Mouse (Mus musculus): ENCODE data around the gene Chaf1b. TPM values are rescaled to one million over a fixed set of nuclear protein-coding genes. Genes with fewer than 3 reads are reported as not detected.

The Chaf1b gene
- polyA plus RNA-seq, 1 experiment from 2014 or later: 53.8 TPM

DNA sequence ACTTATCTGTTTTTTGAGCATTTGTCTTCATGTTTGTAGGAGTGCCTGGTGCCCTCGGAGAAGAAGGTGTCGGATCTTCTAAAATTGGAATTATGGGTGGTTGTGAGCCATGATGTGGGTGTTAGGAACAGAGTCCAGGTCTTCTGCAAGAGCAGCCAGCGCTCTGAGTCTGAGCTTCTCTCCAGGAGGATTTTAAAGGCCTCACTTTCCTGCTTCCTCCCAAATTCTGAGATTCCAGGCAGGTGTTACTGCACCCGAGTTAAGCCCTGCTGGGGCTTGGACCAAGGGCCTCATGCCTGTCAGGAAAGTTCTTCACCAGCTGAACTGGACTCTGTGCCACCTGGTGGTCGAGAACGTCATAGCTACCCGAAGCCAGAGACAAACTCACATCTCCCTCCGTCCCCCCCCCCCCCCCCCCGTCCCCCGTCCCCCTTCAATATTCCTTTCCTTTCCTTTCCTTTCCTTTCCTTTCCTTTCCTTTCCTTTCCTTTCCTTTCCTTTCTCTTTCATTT is 31.7 kb downstream of the Chaf1b start:
- Histone ChIP-seq H3K4me3 (replicated peaks) (no peak overlapping the region), H3K36me3 (no peaks in the 10 kb centered on the region), H3K9me3 (no peaks in the 10 kb centered on the region), H3K27me3 (replicated peaks) (no peaks in the 10 kb centered on the region), H3K9ac (no peak overlapping the region), H3K4me2 (no peak overlapping the region), H3K4me1 (peaks cover 11% of the 10 kb centered on the region), H3K27ac (no peak overlapping the region)
- 29% methylated on average over 10 of the region's 10 CpGs for WGBS
- no peak for ATAC-seq (ENCODE audit: insufficient read depth, low FRiP score, low read depth)

DNA sequence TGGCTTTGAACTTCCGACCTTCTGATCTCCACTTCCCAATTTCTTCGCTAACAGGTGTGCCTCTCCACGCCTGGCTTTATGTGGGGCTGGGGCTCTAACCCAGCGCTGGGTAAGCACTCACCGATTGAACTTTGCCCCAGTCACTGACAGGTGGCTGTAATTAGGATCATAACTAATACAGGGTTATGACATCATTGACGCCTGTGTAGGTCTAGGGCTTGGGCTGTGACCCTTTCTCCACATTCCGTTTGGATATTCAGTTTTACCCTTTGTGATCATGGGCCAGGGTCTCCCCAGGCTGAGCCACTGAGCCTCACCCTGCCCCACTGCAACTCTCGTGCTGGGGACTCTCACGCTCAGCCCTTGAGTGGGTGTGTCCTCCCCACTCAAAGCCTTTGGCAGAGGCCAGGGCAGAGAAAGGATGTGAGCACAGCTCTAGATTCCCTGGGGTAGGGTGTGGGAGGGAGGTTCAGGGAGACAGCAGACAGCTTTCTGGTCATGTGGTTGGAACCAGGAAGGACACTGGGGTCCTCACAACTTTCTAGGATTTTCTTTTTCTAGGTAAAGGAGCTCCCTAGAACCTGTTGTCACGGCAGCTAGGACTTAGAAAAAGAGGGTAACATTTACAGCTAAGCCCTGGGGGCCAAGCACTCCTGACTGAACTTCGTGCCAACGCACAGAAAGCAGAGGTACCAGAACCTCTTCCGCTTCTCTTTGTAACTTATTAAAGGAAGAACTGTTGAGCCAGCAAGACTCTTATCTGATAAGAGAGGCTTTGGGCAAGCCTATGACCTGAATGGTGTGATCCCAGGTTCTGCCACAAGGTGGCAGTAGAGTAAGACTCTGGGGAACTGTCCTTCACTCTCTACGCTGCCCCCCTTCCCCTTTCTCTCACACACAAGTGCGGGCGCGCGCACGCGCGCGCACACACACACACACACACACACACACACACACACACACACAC is 34.3 kb downstream of the Chaf1b start:
- peaks cover 11% of the 10 kb centered on the region for H3K4me1 ChIP-seq
- H3K27me3 ChIP-seq (replicated peaks): no peaks in the 10 kb centered on the region
- WGBS: 28% methylated on average over 22 of the region's 22 CpGs
- peak overlapping the region; percentile 42; the same call in 1 of the 2 replicates for H3K4me2 ChIP-seq
- no peaks in the 10 kb centered on the region for H3K9me3 ChIP-seq
- H3K9ac ChIP-seq: no peak overlapping the region
- H3K36me3 ChIP-seq: no peaks in the 10 kb centered on the region
- no peak overlapping the region for H3K4me3 ChIP-seq (replicated peaks)
- ATAC-seq (ENCODE audit: insufficient read depth, low FRiP score, low read depth): peak; percentile 41; the same call in 1 of the 2 replicates
- peak overlapping the region; percentile 26; the same call in 1 of the 2 replicates for H3K27ac ChIP-seq

GRCm38 (mm10) chr16:93918679-93919060 is 35.0 kb downstream of the Chaf1b start:
- H3K4me2 ChIP-seq: peak overlapping the region; percentile 42; the same call in 1 of the 2 replicates
- no peak for ATAC-seq (ENCODE audit: insufficient read depth, low FRiP score, low read depth)
- peaks cover 9% of the 10 kb centered on the region for H3K4me1 ChIP-seq

DNA sequence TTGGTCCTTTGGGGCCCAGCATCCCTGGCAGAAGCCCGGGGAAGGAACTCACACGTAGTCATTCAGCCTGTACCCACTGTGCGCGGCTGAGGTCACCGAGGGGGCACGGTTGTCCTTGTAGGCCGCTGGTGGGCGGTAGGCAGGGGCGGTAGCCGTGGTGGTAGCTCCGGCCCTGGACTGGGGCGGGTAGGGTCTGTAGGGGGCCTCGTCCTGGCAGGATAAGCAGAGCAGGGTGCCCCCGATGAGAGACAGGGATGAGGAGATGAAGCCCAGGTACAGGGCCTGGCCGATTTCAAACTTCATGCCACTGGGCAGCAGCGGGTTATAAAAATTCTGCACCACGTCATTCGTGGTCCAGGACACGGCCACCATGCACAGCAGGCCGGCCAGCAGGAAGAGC is 35.5 kb downstream of the Chaf1b start:
- Histone ChIP-seq H3K9me3 (no peaks in the 10 kb centered on the region), H3K9ac (no peak overlapping the region), H3K4me3 (replicated peaks) (no peak overlapping the region), H3K4me1 (peaks cover 8% of the 10 kb centered on the region), H3K4me2 (no peak overlapping the region), H3K27me3 (replicated peaks) (no peaks in the 10 kb centered on the region), H3K27ac (no peak overlapping the region), H3K36me3 (no peaks in the 10 kb centered on the region)
- 76% methylated on average over 20 of the region's 20 CpGs for WGBS
- ATAC-seq (ENCODE audit: insufficient read depth, low FRiP score, low read depth): no peak

More at GRCm38 (mm10) chr16:93918679-93919060, 35.0 kb downstream of the Chaf1b start:
- no peaks in the 10 kb centered on the region for H3K9me3 ChIP-seq
- WGBS: 59% methylated on average over 8 of the region's 8 CpGs
- no peaks in the 10 kb centered on the region for H3K27me3 ChIP-seq (replicated peaks)
- H3K27ac ChIP-seq: no peak overlapping the region
- H3K36me3 ChIP-seq: no peaks in the 10 kb centered on the region
- H3K4me3 ChIP-seq (replicated peaks): no peak overlapping the region
- H3K9ac ChIP-seq: no peak overlapping the region

- H3K9ac ChIP-seq: no peak overlapping the region
- peaks cover 8% of the 10 kb centered on the region for H3K4me1 ChIP-seq
- H3K27ac ChIP-seq: no peak overlapping the region
- H3K27me3 ChIP-seq (replicated peaks): no peaks in the 10 kb centered on the region
- 79% methylated on average over 4 of the region's 4 CpGs for WGBS
- H3K36me3 ChIP-seq: no peaks in the 10 kb centered on the region
- no peak overlapping the region for H3K4me2 ChIP-seq
- no peak overlapping the region for H3K4me3 ChIP-seq (replicated peaks)
- ATAC-seq (ENCODE audit: insufficient read depth, low FRiP score, low read depth): no peak
- H3K9me3 ChIP-seq: no peaks in the 10 kb centered on the region
These were observed 37.0 kb downstream of the Chaf1b start for GRCm38 (mm10) chr16:93920673-93921072.

- Histone ChIP-seq H3K4me2 (no peak overlapping the region), H3K27me3 (replicated peaks) (no peaks in the 10 kb centered on the region), H3K4me1 (peaks cover 3% of the 10 kb centered on the region), H3K4me3 (replicated peaks) (no peak overlapping the region), H3K27ac (no peak overlapping the region), H3K9ac (no peak overlapping the region), H3K36me3 (no peaks in the 10 kb centered on the region), H3K9me3 (no peaks in the 10 kb centered on the region)
- no peak for ATAC-seq (ENCODE audit: insufficient read depth, low FRiP score, low read depth)
- 67% methylated on average over 5 of the region's 5 CpGs for whole genome bisulfite sequencing
These were observed 39.2 kb downstream of the Chaf1b start for GRCm38 (mm10) chr16:93922835-93923389.

GRCm38 (mm10) chr16:93923788-93924187 is 40.1 kb downstream of the Chaf1b start:
- H3K4me1 ChIP-seq: no peaks in the 10 kb centered on the region
- H3K9me3 ChIP-seq: no peaks in the 10 kb centered on the region
- H3K4me3 ChIP-seq (replicated peaks): no peak overlapping the region
- no peaks in the 10 kb centered on the region for H3K36me3 ChIP-seq
- no peak overlapping the region for H3K9ac ChIP-seq
- no peak for ATAC-seq (ENCODE audit: insufficient read depth, low FRiP score, low read depth)
- H3K27ac ChIP-seq: no peak overlapping the region
- no peaks in the 10 kb centered on the region for H3K27me3 ChIP-seq (replicated peaks)
- 66% methylated on average over 7 of the region's 7 CpGs for WGBS
- no peak overlapping the region for H3K4me2 ChIP-seq

DNA sequence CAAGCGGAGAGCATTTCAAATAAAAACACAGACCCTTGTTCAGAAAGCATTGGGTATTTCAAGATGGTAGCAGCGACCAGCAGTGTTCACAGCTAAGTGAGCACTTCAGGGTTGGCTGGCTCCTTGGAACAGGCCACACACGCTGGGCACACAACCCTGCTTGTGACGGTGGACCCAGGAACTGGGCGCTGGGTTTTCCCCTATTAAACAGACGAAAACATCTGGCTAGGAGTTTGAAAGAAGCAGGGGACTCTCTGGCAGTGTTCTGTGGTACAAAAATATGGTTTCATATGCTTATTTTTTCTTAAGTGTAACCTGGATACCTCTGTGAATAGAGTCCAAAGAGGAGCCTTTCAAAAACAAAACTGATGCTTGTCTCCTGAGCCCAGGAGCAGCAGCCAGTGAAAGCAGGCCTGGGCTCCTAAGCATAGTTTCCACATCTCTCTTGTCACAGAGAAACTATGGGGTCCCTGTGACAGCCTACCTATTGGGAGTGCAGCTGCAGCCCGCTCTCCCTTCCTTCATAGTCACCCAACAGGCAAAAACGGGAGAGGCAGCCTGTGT is 42.1 kb downstream of the Chaf1b start:
- Histone ChIP-seq H3K4me3 (replicated peaks) (no peak overlapping the region), H3K4me1 (no peaks in the 10 kb centered on the region), H3K36me3 (no peaks in the 10 kb centered on the region), H3K9ac (no peak overlapping the region), H3K4me2 (no peak overlapping the region), H3K9me3 (no peaks in the 10 kb centered on the region), H3K27ac (no peak overlapping the region), H3K27me3 (replicated peaks) (no peaks in the 10 kb centered on the region)
- WGBS: 79% methylated on average over 8 of the region's 8 CpGs
- ATAC-seq (ENCODE audit: insufficient read depth, low FRiP score, low read depth): no peak

- Histone ChIP-seq H3K36me3 (no peaks in the 10 kb centered on the region), H3K4me2 (no peak overlapping the region), H3K9me3 (no peaks in the 10 kb centered on the region), H3K27ac (no peak overlapping the region), H3K4me1 (no peaks in the 10 kb centered on the region; the same call in 1 of the 2 replicates), H3K27me3 (replicated peaks) (0 out of 2 replicates have a peak, but pooled peaks cover 2% of the 10 kb centered on the region), H3K4me3 (replicated peaks) (no peak overlapping the region), H3K9ac (no peak overlapping the region)
- WGBS: 83% methylated on average over 17 of the region's 17 CpGs
- ATAC-seq (ENCODE audit: insufficient read depth, low FRiP score, low read depth): no peak
These were observed 45.8 kb downstream of the Chaf1b start for GRCm38 (mm10) chr16:93929370-93930032.

DNA sequence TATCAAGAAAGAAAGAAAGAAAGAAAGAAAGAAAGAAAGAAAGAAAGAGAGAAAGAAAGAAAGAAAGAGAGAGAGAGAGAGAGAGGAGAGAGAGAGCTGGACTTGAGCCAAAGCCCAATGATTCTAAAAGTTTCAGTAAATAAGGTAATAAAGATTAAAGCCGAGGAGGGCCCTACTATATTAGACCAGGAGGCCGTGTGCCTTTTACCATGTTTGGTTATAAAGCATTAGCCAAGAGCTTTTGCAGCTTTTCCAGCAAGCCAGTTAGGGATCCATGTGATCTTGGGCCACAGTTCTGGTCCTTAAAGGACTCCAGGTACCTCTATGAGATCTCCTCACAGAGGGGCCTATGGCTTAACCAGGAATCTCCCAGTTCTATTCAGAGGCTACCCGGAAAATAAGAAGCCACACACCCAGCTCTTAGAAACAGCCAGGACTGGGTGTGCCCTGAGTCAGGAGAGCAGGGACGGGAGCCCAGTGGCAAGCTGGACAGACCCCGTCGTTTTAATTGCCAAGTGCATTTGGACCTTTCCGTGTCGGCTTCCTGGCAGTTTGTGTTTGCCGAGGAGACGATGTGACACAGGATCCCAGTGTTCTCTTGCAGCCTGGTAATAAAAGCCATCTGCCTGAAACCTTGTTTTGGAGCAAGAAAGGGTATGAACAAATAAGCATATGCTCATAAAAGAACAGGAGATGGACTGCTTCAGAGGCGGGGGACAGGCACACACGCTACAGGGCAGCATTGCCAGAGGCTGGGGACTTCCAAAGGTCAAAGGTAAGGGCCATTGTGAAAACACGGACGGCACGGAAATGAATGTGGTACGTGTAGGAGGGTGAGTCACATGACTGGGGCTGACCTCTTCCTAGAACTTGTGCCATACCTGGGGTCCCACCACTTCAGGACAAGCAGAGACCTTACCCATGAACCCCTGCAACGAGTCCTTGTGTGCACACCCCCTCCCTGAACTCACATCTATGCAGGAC is 48.8 kb downstream of the Chaf1b start:
- H3K36me3 ChIP-seq: no peaks in the 10 kb centered on the region
- H3K4me3 ChIP-seq (replicated peaks): no peak overlapping the region
- no peak overlapping the region for H3K4me2 ChIP-seq
- H3K9ac ChIP-seq: no peak overlapping the region
- no peak overlapping the region for H3K27ac ChIP-seq
- no peaks in the 10 kb centered on the region for H3K9me3 ChIP-seq
- no peak for ATAC-seq (ENCODE audit: insufficient read depth, low FRiP score, low read depth)
- peaks cover 12% of the 10 kb centered on the region; the same call in 1 of the 2 replicates for H3K27me3 ChIP-seq (replicated peaks)
- 65% methylated on average over 17 of the region's 17 CpGs for WGBS
- no peaks in the 10 kb centered on the region; the same call in 1 of the 2 replicates for H3K4me1 ChIP-seq
